8 mouse cellular contexts compared by ENCODE assay signal in the genomic region with DNA sequence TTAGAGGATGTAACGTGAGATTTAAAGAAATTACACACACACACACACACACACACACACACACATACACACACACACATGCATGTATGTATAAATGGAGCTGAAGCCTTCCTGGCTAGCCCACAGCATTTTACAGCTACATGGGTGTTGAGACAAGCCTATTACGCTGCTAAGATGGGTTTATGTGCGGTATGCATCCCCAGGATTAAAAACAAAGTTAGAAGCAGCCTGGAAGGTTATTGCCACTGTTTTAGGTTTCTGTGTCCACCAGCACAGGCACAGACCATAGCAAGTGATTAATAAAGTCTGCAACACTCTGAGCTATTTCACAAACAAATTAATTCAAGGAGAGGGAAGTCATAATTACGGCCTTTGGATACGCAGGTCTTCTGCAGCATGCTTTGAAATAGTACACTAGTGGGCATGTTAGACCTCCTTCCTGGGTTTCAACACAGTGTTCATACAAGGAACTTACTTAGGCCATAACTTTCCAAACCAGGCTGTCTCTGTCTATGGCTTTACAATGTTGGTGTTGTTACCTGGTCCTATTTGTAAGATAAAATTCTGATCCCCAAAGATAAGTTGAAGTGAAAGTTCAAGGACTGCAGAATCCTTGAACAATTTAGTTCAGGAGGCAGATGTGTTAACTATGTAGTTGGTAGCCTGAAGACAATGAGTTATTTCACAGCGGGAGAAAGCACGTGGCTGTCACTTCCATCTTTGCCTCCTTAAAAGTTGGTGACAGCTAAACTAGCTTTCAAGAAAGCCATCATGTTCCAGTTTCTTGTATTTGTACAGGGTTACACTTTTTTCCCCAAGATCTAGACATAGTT. TPM values are rescaled to one million over a fixed set of nuclear protein-coding genes. Genes with fewer than 3 reads are reported as not detected.
A peak's percentile ranks its signal among the peaks of the same experiment; 100 is the strongest.
DNase-seq lines count a peak whose midpoint lies in the region; ATAC-seq and TF ChIP-seq lines count a peak whose summit lies in the region.

No protein-coding gene starts in this region.

- no peak for TF ChIP-seq CTCF in lung, adult 2 months (IDR thresholded peaks at IDR 0.05; ENCODE audit: insufficient read depth, low read length)

- DNase-seq in lung, adult 2 months, result no peak
- no peak for DNase-seq in lung, postnatal 10 days
- peak; percentile 53 for DNase-seq in c-Kit-positive CD71-positive TER-119-positive erythroid progenitor cells, embryonic 14.5 days (ENCODE audit: low spot score)
- DNase-seq in hindbrain, embryonic 10.5 days (ENCODE audit: low spot score), result peak; percentile 28
- DNase-seq in midbrain, embryonic 11.5 days (ENCODE audit: low spot score, missing footprints), result peak; percentile 88
- DNase-seq in right cerebral cortex, postnatal 36 days (ENCODE audit: low spot score in 2 of 2), result no peak
- DNase-seq in spleen, postnatal 4 days (ENCODE audit: low spot score in 2 of 2), result no peak
- no peak for DNase-seq in frontal cortex, postnatal 14 days (ENCODE audit: low spot score in 2 of 2)

- no peaks in the 10 kb centered on the region for H3K36me3 ChIP-seq in hindbrain, embryonic 10.5 days
- no peaks in the 10 kb centered on the region for H3K36me3 ChIP-seq in midbrain, embryonic 11.5 days (ENCODE audit: control insufficient read depth, insufficient read depth, low read length)

- peaks cover 31% of the 10 kb centered on the region for H3K4me1 ChIP-seq in lung, adult 2 months (ENCODE audit: control insufficient read depth, insufficient read depth, low read length)
- peaks cover 35% of the 10 kb centered on the region for H3K4me1 ChIP-seq in hindbrain, embryonic 10.5 days (replicated peaks)
- H3K4me1 ChIP-seq in midbrain, embryonic 11.5 days (ENCODE audit: control insufficient read depth, insufficient read depth, low read length), result peaks cover 5% of the 10 kb centered on the region; the same call in 1 of the 2 replicates

- H3K27ac ChIP-seq in hindbrain, embryonic 10.5 days, result peak overlapping the region; percentile 99
- H3K27ac ChIP-seq in midbrain, embryonic 11.5 days (ENCODE audit: low read depth, low read length), result no peak overlapping the region

- H3K9ac ChIP-seq in midbrain, embryonic 11.5 days (ENCODE audit: low read length), result peak overlapping the region; percentile 94

- H3K9me3 ChIP-seq in hindbrain, embryonic 10.5 days, result no peaks in the 10 kb centered on the region
- H3K9me3 ChIP-seq in midbrain, embryonic 11.5 days (ENCODE audit: control insufficient read depth, low read length), result no peaks in the 10 kb centered on the region

- H3K27me3 ChIP-seq in hindbrain, embryonic 10.5 days (ENCODE audit: insufficient read depth, poor library complexity, severe bottlenecking), result no peaks in the 10 kb centered on the region
- H3K27me3 ChIP-seq in midbrain, embryonic 11.5 days (ENCODE audit: control insufficient read depth, insufficient read depth, low read length), result no peaks in the 10 kb centered on the region

- TF ChIP-seq POLR2A in lung, adult 2 months (IDR thresholded peaks at IDR 0.05; ENCODE audit: borderline replicate concordance, extremely low read depth, low read depth, low read length), result no peak

- 2% methylated on average over 7 of the region's 7 CpGs for WGBS in lung, adult 2 months
- WGBS in hindbrain, embryonic 10.5 days, result 51% methylated on average over 7 of the region's 7 CpGs
- 51% methylated on average over 7 of the region's 7 CpGs for WGBS in midbrain, embryonic 11.5 days

- H3K4me3 ChIP-seq in lung, adult 2 months (replicated peaks; ENCODE audit: extremely low read depth, low read depth, low read length), result peak overlapping the region; percentile 80
- peak overlapping the region; percentile 86 for H3K4me3 ChIP-seq in hindbrain, embryonic 10.5 days
- H3K4me3 ChIP-seq in midbrain, embryonic 11.5 days (ENCODE audit: low read depth, low read length), result peak overlapping the region; percentile 76

- H3K4me2 ChIP-seq in midbrain, embryonic 11.5 days, result peak overlapping the region; percentile 61

- no peak for ATAC-seq in midbrain, embryonic 11.5 days (ENCODE audit: low FRiP score)

RNA-seq across cellular contexts. Expression of gene Mbnl1, which starts 29.7 kb away (rescaled TPM):
- 97.9 and 103 TPM in 2 replicates for polyA plus RNA-seq in lung, adult 2 months (2012; rRNA removed)
- 34.7 and 39.3 TPM in 2 replicates for polyA plus RNA-seq in hindbrain, embryonic 10.5 days (2016; fragmentation: Nextera tagmentation; extraction: Ambion mirVana)
- polyA plus RNA-seq in midbrain, embryonic 11.5 days (2014; fragmentation: Nextera tagmentation; extraction: Ambion mirVana), result 36.2 and 43.0 TPM in 2 replicates

Comparison
In these comparisons a context has a peak if more than half of its experiments do, and no peak if none do; other contexts are left out.
1. DNase-seq: peak in c-Kit-positive CD71-positive TER-119-positive erythroid progenitor cells, embryonic 14.5 days (single experiment), hindbrain, embryonic 10.5 days (single experiment) and midbrain, embryonic 11.5 days (single experiment); none in lung, adult 2 months (single experiment), lung, postnatal 10 days (single experiment), right cerebral cortex, postnatal 36 days (0 of 2), spleen, postnatal 4 days (0 of 2) and frontal cortex, postnatal 14 days (0 of 2).
2. Peak in every context shown above with its lines, with median percentiles within 50 percentile points of each other: H3K4me3 ChIP-seq.